Mouse (Mus musculus): Measurements from ENCODE around the gene Irak2. TPM values are rescaled to one million over a fixed set of nuclear protein-coding genes. Genes with fewer than 3 reads are reported as not detected.
A peak's percentile ranks its signal among the peaks of the same experiment; 100 is the strongest.

The Irak2 gene
- polyA plus RNA-seq, 1 experiment from 2014 or later, result 6.7 TPM

- Histone ChIP-seq H3K9ac (ENCODE audit: low read depth, low read length) (no peak overlapping the region), H3K27ac (ENCODE audit: low read depth, low read length) (0 out of 2 replicates have a peak overlapping the region, but pooled peaks have one; percentile 18), H3K4me3 (ENCODE audit: low read depth, low read length) (no peak overlapping the region), H3K9me3 (replicated peaks; ENCODE audit: control insufficient read depth, low read length) (no peaks in the 10 kb centered on the region), H3K4me1 (ENCODE audit: control insufficient read depth, insufficient read depth, low read length) (no peaks in the 10 kb centered on the region), H3K36me3 (ENCODE audit: control insufficient read depth, insufficient read depth, low read length) (no peaks in the 10 kb centered on the region), H3K27me3 (ENCODE audit: control insufficient read depth, insufficient read depth, low read length) (no peaks in the 10 kb centered on the region), H3K4me2 (no peak overlapping the region)
- WGBS (ENCODE audit: insufficient replicate concordance), result 67% methylated on average over 8 of the region's 8 CpGs
- no peak for ATAC-seq (replicated peaks; ENCODE audit: insufficient number of reproducible peaks, low FRiP score, low TSS enrichment)
These were observed 6.5 kb downstream of the Irak2 start for GRCm38 (mm10) chr6:113644808-113645207.

- Histone ChIP-seq H3K4me1 (ENCODE audit: control insufficient read depth, insufficient read depth, low read length) (no peaks in the 10 kb centered on the region), H3K4me2 (no peak overlapping the region), H3K9ac (ENCODE audit: low read depth, low read length) (no peak overlapping the region), H3K36me3 (ENCODE audit: control insufficient read depth, insufficient read depth, low read length) (no peaks in the 10 kb centered on the region), H3K27ac (ENCODE audit: low read depth, low read length) (no peak overlapping the region), H3K9me3 (replicated peaks; ENCODE audit: control insufficient read depth, low read length) (no peaks in the 10 kb centered on the region), H3K4me3 (ENCODE audit: low read depth, low read length) (no peak overlapping the region), H3K27me3 (ENCODE audit: control insufficient read depth, insufficient read depth, low read length) (no peaks in the 10 kb centered on the region)
- ATAC-seq (replicated peaks; ENCODE audit: insufficient number of reproducible peaks, low FRiP score, low TSS enrichment), result no peak
- 80% methylated on average over 7 of the region's 7 CpGs for WGBS (ENCODE audit: insufficient replicate concordance)
These were observed 11.3 kb downstream of the Irak2 start for GRCm38 (mm10) chr6:113649346-113650196.

- Histone ChIP-seq H3K4me3 (ENCODE audit: low read depth, low read length) (no peak overlapping the region), H3K9me3 (replicated peaks; ENCODE audit: control insufficient read depth, low read length) (no peaks in the 10 kb centered on the region), H3K27me3 (ENCODE audit: control insufficient read depth, insufficient read depth, low read length) (no peaks in the 10 kb centered on the region), H3K4me2 (no peak overlapping the region), H3K4me1 (ENCODE audit: control insufficient read depth, insufficient read depth, low read length) (no peaks in the 10 kb centered on the region), H3K27ac (ENCODE audit: low read depth, low read length) (no peak overlapping the region), H3K9ac (ENCODE audit: low read depth, low read length) (no peak overlapping the region), H3K36me3 (ENCODE audit: control insufficient read depth, insufficient read depth, low read length) (no peaks in the 10 kb centered on the region)
- ATAC-seq (replicated peaks; ENCODE audit: insufficient number of reproducible peaks, low FRiP score, low TSS enrichment), result no peak
- 76% methylated on average over 4 of the region's 4 CpGs for WGBS (ENCODE audit: insufficient replicate concordance)
These were observed 12.0 kb downstream of the Irak2 start for GRCm38 (mm10) chr6:113650197-113650640.

- no peak overlapping the region for H3K27ac ChIP-seq (ENCODE audit: low read depth, low read length)
- WGBS (ENCODE audit: insufficient replicate concordance), result 67% methylated on average over 3 of the region's 3 CpGs
- no peak for ATAC-seq (replicated peaks; ENCODE audit: insufficient number of reproducible peaks, low FRiP score, low TSS enrichment)
These were observed 13.4 kb downstream of the Irak2 start for GRCm38 (mm10) chr6:113651626-113652025.

GRCm38 (mm10) chr6:113653551-113653950, 15.3 kb downstream of the Irak2 start:
- no peaks in the 10 kb centered on the region for H3K9me3 ChIP-seq (replicated peaks; ENCODE audit: control insufficient read depth, low read length)
- no peaks in the 10 kb centered on the region for H3K4me1 ChIP-seq (ENCODE audit: control insufficient read depth, insufficient read depth, low read length)
- 89% methylated on average over 7 of the region's 7 CpGs for WGBS (ENCODE audit: insufficient replicate concordance)
- no peaks in the 10 kb centered on the region for H3K27me3 ChIP-seq (ENCODE audit: control insufficient read depth, insufficient read depth, low read length)
- H3K36me3 ChIP-seq (ENCODE audit: control insufficient read depth, insufficient read depth, low read length), result no peaks in the 10 kb centered on the region
- no peak overlapping the region for H3K4me2 ChIP-seq
- H3K9ac ChIP-seq (ENCODE audit: low read depth, low read length), result no peak overlapping the region
- no peak overlapping the region for H3K4me3 ChIP-seq (ENCODE audit: low read depth, low read length)
- no peak overlapping the region for H3K27ac ChIP-seq (ENCODE audit: low read depth, low read length)
- ATAC-seq (replicated peaks; ENCODE audit: insufficient number of reproducible peaks, low FRiP score, low TSS enrichment), result no peak

More at GRCm38 (mm10) chr6:113651626-113652025, 13.4 kb downstream of the Irak2 start:
- no peaks in the 10 kb centered on the region for H3K27me3 ChIP-seq (ENCODE audit: control insufficient read depth, insufficient read depth, low read length)
- no peaks in the 10 kb centered on the region for H3K9me3 ChIP-seq (replicated peaks; ENCODE audit: control insufficient read depth, low read length)
- H3K36me3 ChIP-seq (ENCODE audit: control insufficient read depth, insufficient read depth, low read length), result no peaks in the 10 kb centered on the region
- no peak overlapping the region for H3K9ac ChIP-seq (ENCODE audit: low read depth, low read length)
- no peak overlapping the region for H3K4me2 ChIP-seq
- H3K4me3 ChIP-seq (ENCODE audit: low read depth, low read length), result no peak overlapping the region
- no peaks in the 10 kb centered on the region for H3K4me1 ChIP-seq (ENCODE audit: control insufficient read depth, insufficient read depth, low read length)

GRCm38 (mm10) chr6:113654102-113654501, 15.8 kb downstream of the Irak2 start:
- no peak for ATAC-seq (replicated peaks; ENCODE audit: insufficient number of reproducible peaks, low FRiP score, low TSS enrichment)
- H3K9me3 ChIP-seq (replicated peaks; ENCODE audit: control insufficient read depth, low read length), result no peaks in the 10 kb centered on the region
- H3K27me3 ChIP-seq (ENCODE audit: control insufficient read depth, insufficient read depth, low read length), result no peaks in the 10 kb centered on the region
- H3K27ac ChIP-seq (ENCODE audit: low read depth, low read length), result no peak overlapping the region
- H3K9ac ChIP-seq (ENCODE audit: low read depth, low read length), result no peak overlapping the region
- no peak overlapping the region for H3K4me2 ChIP-seq
- WGBS (ENCODE audit: insufficient replicate concordance), result 69% methylated on average over 8 of the region's 8 CpGs
- no peaks in the 10 kb centered on the region for H3K36me3 ChIP-seq (ENCODE audit: control insufficient read depth, insufficient read depth, low read length)
- H3K4me1 ChIP-seq (ENCODE audit: control insufficient read depth, insufficient read depth, low read length), result peaks cover 1% of the 10 kb centered on the region; the same call in 1 of the 2 replicates
- H3K4me3 ChIP-seq (ENCODE audit: low read depth, low read length), result no peak overlapping the region

- H3K4me2 ChIP-seq, result no peak overlapping the region
- H3K27ac ChIP-seq (ENCODE audit: low read depth, low read length), result no peak overlapping the region
- peaks cover 8% of the 10 kb centered on the region for H3K4me1 ChIP-seq (ENCODE audit: control insufficient read depth, insufficient read depth, low read length)
- no peaks in the 10 kb centered on the region for H3K27me3 ChIP-seq (ENCODE audit: control insufficient read depth, insufficient read depth, low read length)
- no peaks in the 10 kb centered on the region for H3K9me3 ChIP-seq (replicated peaks; ENCODE audit: control insufficient read depth, low read length)
- H3K4me3 ChIP-seq (ENCODE audit: low read depth, low read length), result no peak overlapping the region
- WGBS (ENCODE audit: insufficient replicate concordance), result 68% methylated on average over 16 of the region's 16 CpGs
- no peaks in the 10 kb centered on the region for H3K36me3 ChIP-seq (ENCODE audit: control insufficient read depth, insufficient read depth, low read length)
- no peak for ATAC-seq (replicated peaks; ENCODE audit: insufficient number of reproducible peaks, low FRiP score, low TSS enrichment)
- no peak overlapping the region for H3K9ac ChIP-seq (ENCODE audit: low read depth, low read length)
These were observed 16.6 kb downstream of the Irak2 start for GRCm38 (mm10) chr6:113654753-113655397.

- WGBS (ENCODE audit: insufficient replicate concordance), result 93% methylated on average over 3 of the region's 3 CpGs
- no peak overlapping the region for H3K27ac ChIP-seq (ENCODE audit: low read depth, low read length)
- no peaks in the 10 kb centered on the region for H3K36me3 ChIP-seq (ENCODE audit: control insufficient read depth, insufficient read depth, low read length)
- H3K4me1 ChIP-seq (ENCODE audit: control insufficient read depth, insufficient read depth, low read length), result peaks cover 8% of the 10 kb centered on the region
- no peak overlapping the region for H3K4me2 ChIP-seq
- no peaks in the 10 kb centered on the region for H3K27me3 ChIP-seq (ENCODE audit: control insufficient read depth, insufficient read depth, low read length)
- no peak for ATAC-seq (replicated peaks; ENCODE audit: insufficient number of reproducible peaks, low FRiP score, low TSS enrichment)
- H3K9me3 ChIP-seq (replicated peaks; ENCODE audit: control insufficient read depth, low read length), result no peaks in the 10 kb centered on the region
- no peak overlapping the region for H3K4me3 ChIP-seq (ENCODE audit: low read depth, low read length)
- no peak overlapping the region for H3K9ac ChIP-seq (ENCODE audit: low read depth, low read length)
These were observed 17.2 kb downstream of the Irak2 start for GRCm38 (mm10) chr6:113655475-113655874.
